Mouse (Mus musculus) MEL-GATA-1-ER (cell line): ENCODE measurements around the gene Snx29.

Experiments
- DNase-seq: peaks from one replicate; pipeline ENCODE4 v3.0.0-alpha.2; 2012; ENCODE audit warnings: low read depth; ENCODE audit errors: extremely low read depth

The Snx29 gene

DNA sequence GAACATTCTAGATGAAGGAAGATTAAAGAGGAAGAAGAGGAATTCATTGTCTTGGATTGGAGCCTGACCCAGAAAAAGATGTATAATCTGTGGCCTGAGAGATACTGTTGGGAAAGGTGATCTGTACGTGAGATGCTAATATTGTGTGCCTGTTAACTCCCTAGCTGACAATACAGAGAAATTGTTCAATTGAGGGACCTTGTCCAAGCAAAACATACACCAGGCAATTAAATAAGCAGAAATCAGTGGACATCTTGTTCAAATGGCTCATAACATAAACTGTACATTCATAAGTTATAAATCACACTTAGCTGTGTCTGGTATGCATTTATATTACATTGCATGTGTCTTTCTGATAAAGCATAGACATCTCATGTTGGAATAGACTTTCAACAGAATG, 451.6 kb downstream of the Snx29 start:
- DNase-seq = no peak

DNA sequence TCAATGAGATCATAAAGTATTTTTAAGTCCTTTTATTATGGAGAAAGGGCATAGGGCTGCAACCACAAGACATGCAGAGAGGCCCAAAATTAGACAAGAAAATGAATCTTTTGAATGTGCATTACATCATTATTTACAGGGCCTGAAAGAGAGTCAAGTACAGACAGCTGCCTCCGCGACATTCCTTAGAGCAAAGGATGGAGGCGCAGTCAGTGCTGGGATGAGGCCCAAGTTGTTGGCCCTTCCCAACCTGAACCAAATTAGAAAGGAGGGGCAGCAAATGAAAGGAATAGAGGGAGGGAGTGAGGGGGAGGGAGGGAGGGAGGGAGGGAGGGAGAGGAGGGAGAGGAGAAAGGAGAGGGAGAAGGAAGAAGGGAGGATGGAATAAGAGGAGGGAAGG, 453.8 kb downstream of the Snx29 start:
- no peak for DNase-seq

- no peak for DNase-seq
These were observed 455.5 kb downstream of the Snx29 start for GRCm38 (mm10) chr16:11778191-11778590.

- no peak for DNase-seq
These were observed 456.2 kb downstream of the Snx29 start for GRCm38 (mm10) chr16:11778715-11779460.

DNA sequence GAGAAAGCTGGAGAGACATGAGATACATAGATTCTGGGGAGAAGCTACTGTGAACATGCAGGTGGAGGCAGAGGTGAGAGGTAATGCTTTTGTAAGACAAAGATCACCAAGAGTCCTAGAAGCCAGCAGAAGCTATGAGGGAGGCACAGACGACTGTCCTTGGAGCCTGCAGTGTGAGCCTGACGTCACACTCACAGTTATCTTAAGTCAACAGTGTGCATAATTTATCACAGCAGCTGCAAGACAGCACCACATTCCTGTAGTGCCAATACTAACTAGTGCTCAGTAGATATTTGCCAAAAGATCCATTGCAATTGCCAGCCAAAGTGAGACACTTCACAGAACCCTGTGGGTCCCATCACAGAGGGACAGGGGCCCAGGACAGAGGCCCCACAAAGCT, 459.4 kb downstream of the Snx29 start:
- no peak for DNase-seq

DNA sequence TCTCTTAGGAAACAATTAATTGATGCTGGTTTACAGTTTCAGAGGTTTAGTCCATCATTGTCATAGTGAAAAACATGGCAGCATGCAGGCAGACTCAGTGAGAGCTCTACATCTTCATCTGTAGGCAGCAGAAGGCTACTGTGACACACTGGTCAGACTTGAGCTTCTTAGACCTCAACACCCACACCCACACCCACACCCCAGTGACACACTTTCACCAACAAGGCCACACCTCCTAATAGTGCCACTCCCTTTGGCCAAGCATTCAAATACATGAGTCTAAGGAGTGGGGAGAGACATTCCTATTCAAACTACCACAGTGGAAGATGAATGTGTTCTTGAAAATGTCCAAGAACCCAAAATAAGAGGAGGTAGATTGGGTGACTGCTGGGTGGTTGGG, 460.6 kb downstream of the Snx29 start:
- no peak for DNase-seq

- DNase-seq = no peak
These were observed 461.6 kb downstream of the Snx29 start for GRCm38 (mm10) chr16:11784354-11784753.

GRCm38 (mm10) chr16:11785806-11786205, 463.1 kb downstream of the Snx29 start:
- no peak for DNase-seq

GRCm38 (mm10) chr16:11790476-11790875, 467.8 kb downstream of the Snx29 start:
- no peak for DNase-seq

GRCm38 (mm10) chr16:11793391-11793790, 470.7 kb downstream of the Snx29 start:
- DNase-seq = no peak

DNA sequence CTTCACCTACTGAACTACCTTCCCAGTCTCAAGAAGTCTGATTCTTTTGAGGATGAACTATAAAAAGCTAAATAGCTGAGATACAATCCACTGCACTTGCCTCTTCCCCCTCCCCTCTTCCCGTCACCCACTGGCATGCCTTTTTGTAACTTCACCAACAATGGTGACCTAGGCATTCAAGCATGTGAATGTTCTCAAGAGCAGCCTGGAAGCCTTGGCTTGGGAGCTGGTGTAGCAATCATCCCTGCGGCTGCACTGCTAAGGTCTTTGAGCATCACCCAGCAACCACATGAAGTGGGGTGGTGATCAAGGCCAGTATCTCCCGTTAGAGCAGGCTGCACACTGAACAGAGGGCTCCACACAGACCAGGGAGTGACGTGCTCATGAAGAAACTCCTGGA, 471.9 kb downstream of the Snx29 start:
- DNase-seq = no peak

DNA sequence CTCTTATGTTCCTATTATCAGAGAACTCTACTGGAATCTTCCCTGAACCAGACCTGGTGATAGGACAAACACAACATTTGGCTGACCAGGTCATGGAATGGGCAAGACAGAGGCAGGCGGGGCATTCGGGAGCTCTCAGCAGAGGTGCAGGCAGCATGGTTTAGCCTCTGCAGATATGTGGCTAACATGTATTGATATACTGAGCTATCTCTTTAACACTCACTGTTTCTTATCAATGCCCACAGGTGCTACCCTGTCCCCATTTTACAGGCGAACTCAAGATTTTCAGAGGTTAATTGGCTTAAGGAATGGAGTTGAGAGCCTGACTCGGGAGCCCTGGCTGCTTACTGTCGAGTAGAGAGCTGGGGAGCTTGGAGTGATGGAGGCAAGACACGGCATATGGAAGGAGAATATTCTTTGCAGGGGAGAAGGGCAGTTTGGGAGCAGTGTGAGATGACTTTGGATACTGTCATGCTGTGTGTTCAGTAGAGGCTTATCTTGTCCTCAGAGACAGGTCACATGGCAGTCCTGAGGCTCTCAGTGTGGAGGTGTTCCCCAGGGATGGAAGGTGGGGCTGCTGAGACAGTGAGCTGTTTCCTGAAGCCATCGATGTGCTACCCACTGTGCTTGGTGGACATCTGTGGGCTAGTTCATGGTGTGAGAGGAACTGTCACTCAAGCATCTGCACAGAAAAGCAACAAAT, 473.2 kb downstream of the Snx29 start:
- no peak for DNase-seq

DNA sequence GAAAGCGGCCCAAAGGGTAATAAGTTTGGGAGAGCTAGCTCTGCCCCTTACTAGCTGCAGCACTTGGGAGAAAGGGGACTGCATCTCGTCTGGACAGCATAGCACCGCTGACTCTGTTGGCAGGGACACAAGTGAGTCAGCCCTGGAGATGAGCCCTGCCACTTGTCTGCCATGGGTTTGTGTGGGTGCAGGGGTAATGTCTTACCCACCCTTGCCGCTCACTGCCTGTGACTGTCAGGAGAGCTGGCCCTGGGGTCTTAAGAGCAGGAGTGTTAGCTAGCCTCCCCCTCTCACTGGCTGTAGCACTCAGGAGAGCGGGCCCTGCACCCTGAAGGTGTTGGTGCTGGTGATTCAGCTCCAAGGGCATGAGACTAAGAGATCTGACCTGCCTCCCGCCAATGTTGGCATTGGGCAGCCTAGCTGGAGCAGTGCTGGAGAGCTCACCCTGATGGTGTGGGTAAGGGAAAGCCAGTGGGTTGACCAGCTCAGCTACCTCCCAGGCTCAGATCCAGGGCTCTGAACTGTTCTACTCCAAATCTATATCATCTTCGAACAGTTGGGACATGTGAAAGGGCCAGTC, 479.3 kb downstream of the Snx29 start:
- no peak for DNase-seq
